Mouse (Mus musculus) megakaryocyte-erythroid progenitor cell, adult 5 weeks (primary cell): ENCODE data around the gene Olfr641. TPM values are rescaled to one million over a fixed set of nuclear protein-coding genes. Genes with fewer than 3 reads are reported as not detected.

Experiments used
- polyA plus RNA-seq: library from polyadenylated mRNA; stranded (reverse); fragments of >175 nt; gene quantifications from 2 replicates; pipeline ENCODE4 v1.2.3, GENCODE M21; 2012

Gene Olfr641
- polyA plus RNA-seq, result not detected in 2 replicates

DNA sequence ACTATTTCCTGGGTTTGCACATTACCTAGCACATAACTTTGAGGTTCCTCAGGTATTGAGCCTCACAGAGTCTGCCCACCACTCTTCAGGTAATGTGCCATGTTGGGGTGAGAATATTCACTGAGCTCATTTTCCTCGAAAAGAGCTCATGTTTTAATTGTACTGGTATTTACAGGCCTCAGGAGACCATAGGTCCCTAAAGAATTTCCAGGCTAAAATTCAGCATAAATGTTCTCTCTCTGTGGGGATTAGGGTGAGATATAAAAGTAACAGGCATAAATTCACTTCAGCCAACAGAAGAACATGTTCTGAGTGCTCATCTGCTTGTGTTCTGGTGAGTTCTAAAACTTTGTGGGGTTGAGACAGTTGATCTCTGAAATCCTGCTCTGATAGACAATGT is at the start of gene Olfr641:
Gene Olfr641 (plus strand): TSS at position 301 of the 400 bp plus-strand sequence.

DNA sequence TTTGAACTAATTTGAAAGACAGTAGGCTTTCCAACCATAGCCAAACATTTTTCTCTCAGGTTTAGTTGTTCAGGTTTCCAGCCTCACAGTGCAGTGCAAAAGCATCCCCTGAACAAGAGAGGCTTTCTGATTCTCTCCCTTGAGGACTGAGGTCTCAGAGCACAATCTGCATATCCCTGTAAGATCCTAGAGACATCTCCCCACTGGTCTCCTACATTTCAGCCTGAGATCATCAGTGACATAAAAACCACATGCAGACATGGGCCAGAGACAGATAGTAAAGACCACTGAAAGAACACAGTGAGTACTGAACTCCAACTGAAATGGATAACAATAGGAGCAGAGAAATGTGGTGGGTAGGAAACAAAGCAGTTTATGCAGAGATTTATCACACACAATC is 36.8 kb upstream of the Olfr641 start, which contains the start of gene Olfr638:
Gene Olfr638 (plus strand): TSS at position 301 of the 400 bp plus-strand sequence.

DNA sequence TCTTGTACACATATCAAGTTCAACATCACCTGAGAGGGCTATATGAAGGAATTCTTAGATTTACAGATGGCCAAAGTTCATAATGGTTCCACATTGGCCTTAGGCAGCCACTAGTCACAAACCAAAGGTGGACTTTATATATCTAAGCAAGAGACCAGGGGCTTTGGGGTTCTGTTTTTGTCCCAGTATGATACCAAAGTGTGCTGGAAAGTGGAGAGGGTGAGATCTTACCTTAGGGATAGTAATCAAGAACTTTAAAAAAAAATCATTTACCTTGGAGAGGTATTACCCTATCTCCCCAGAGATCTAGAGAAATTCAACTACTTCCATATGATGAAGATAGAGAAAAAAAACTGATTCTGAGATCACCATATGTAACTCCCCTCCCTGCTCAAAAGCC is 18.0 kb upstream of the Olfr641 start, which contains the start of gene Olfr639:
Gene Olfr639 (minus strand): TSS at position 101 of the 400 bp plus-strand sequence.

DNA sequence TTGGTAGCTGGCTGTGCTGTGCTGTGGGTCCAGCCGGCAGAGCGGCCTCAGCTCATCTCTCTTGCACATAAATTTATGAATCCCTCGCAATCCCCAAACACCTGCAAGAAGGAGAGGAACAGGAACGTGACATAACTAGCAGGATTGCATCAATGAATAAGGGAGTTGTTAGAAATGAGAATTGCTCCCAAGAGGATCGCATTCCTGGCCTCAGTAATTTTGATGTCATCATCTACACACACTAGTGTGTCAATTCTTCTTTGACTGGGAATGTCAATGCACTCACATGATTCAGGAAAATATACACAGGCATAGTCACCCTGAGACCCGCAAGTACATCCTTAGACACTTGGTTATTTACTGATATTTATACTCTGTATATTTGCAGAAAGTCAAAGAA is 9.8 kb upstream of the Olfr641 start, which contains the start of gene Olfr640:
Gene Olfr640 (minus strand): TSS at position 101 of the 400 bp plus-strand sequence.

DNA sequence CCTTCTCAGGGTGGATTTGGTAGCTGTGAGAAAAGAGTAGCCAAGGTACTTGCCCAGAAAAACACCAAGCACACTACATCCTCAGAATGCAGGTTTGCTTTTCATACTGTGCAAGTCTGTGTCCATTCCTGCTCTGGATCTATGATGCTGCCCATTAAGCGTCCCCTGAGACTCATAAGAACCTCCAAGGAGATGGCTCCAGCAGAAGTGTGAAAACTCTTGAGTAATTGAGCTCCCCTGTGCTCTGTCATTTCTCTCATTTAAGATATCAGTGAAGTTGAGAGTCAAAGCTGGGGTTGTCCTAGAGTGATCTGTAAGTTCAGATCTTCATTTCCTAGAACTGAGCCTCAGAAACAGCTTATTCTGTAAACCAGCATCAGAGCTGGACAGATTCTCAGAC is 17.3 kb downstream of the Olfr641 start, which contains the start of gene Olfr642:
Gene Olfr642 (minus strand): TSS at position 101 of the 400 bp plus-strand sequence.

DNA sequence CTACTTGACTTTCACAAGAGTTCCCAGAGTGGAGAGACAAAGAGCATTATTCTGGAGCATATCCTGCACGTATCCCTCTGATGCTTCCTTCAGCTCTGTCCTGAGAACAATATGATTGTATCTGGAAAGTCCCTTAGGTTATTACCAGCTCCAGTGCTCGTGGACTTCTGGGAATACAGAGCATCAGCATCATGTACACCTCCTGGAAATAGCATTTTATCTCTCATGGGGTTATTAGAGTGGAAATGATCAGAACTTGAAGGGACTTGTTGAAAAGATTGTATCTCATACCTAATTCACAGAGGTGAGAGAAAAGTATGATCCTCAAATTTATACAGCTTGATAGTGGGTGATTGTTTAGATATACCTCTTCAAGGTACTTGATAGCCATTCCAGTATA is 26.1 kb downstream of the Olfr641 start, which contains the start of gene 4930516K23Rik:
Gene 4930516K23Rik (minus strand): TSS at position 101 of the 400 bp plus-strand sequence.

DNA sequence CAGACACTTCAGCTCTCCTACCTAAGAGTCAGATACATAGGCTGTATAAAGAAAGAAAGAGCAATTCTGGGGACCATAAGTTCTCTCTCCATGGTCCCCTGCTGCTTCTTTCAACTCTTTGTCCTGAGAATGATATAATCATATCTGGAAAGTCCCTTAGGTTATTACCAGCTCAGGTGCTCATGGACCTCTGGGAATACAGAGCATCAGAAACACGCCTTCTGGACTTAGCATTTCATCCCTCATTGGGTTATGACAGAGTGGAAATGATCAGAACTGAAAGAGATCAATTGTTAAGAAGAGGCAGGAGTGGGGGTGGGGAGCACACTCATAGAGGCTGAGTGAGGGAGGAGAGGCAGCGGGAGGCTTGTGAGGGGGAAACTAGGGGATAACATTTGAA is 36.5 kb downstream of the Olfr641 start, which contains the start of gene Olfr644:
Gene Olfr644 (minus strand): TSS at position 101 of the 400 bp plus-strand sequence.

DNA sequence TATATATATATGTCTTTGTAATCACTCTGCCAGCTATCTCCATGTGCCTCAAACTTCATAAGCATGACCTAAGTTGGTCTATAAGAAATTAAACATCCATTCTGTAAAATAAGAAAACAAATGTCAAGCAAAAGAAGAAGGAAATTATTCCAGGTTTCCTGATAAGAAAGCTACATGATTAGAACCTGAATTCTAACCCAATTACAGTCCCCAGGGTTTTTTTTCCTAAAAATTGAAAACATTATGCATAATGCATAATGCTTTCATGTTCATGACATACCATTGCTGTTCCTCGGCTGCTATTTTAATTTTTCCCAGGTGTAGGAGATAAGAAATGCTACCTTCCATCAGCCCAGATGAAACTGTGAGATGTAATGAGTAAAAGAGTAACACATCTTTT is 50.1 kb downstream of the Olfr641 start, which contains the start of gene Olfr645:
Gene Olfr645 (minus strand): TSS at position 101 of the 400 bp plus-strand sequence.

Other genes with a start within 250 kb of the Olfr641 start
- gene Olfr67, start 243.6 kb upstream of the Olfr641 start, polyA plus RNA-seq, result not detected in 2 replicates
- gene Hbb-bt, start 221.4 kb upstream of the Olfr641 start, polyA plus RNA-seq, result 65.8 and 124 TPM in 2 replicates
- gene Hbb-bs, start 207.3 kb upstream of the Olfr641 start, polyA plus RNA-seq, result 239 and 618 TPM in 2 replicates
- gene Hbb-bh2, start 194.9 kb upstream of the Olfr641 start, polyA plus RNA-seq, result not detected in 2 replicates
- gene Hbb-bh1, start 192.3 kb upstream of the Olfr641 start, polyA plus RNA-seq, result not detected in 2 replicates
- not detected in 2 replicates for gene Hbb-y, start 182.2 kb upstream of the Olfr641 start, polyA plus RNA-seq
- not detected in 2 replicates for gene Olfr66, start 149.2 kb upstream of the Olfr641 start, polyA plus RNA-seq
- 0.02 TPM in 1 of 2 replicates, not detected in the other for gene Olfr64, start 141.0 kb upstream of the Olfr641 start, polyA plus RNA-seq
- gene Olfr65, start 132.0 kb upstream of the Olfr641 start, polyA plus RNA-seq, result not detected in 2 replicates
- not detected in 2 replicates for gene Olfr631, start 106.6 kb upstream of the Olfr641 start, polyA plus RNA-seq
- gene Olfr632, start 101.1 kb upstream of the Olfr641 start, polyA plus RNA-seq, result not detected in 2 replicates
- gene Olfr633, start 91.0 kb upstream of the Olfr641 start, polyA plus RNA-seq, result not detected in 2 replicates
- gene Olfr635, start 64.3 kb upstream of the Olfr641 start, polyA plus RNA-seq, result 0.01 TPM in 1 of 2 replicates, not detected in the other
- gene Olfr638, start 36.7 kb upstream of the Olfr641 start, polyA plus RNA-seq, result not detected in 2 replicates
- 0.01 TPM in 1 of 2 replicates, not detected in the other for gene Olfr639, start 18.1 kb upstream of the Olfr641 start, polyA plus RNA-seq
- not detected in 2 replicates for gene Olfr640, start 9.9 kb upstream of the Olfr641 start, polyA plus RNA-seq
- not detected in 2 replicates for gene Olfr642, start 17.2 kb downstream of the Olfr641 start, polyA plus RNA-seq
- not detected in 2 replicates for gene 4930516K23Rik, start 26.0 kb downstream of the Olfr641 start, polyA plus RNA-seq
- gene Olfr644, start 36.4 kb downstream of the Olfr641 start, polyA plus RNA-seq, result not detected in 2 replicates
- gene Olfr645, start 50.0 kb downstream of the Olfr641 start, polyA plus RNA-seq, result not detected in 2 replicates
- 0.02 TPM in 1 of 2 replicates, not detected in the other for gene Olfr646, start 69.4 kb downstream of the Olfr641 start, polyA plus RNA-seq
- 0.03 TPM in 1 of 2 replicates, not detected in the other for gene Ubqln5, start 94.4 kb downstream of the Olfr641 start, polyA plus RNA-seq
- gene Olfr643, start 102.0 kb downstream of the Olfr641 start, polyA plus RNA-seq, result not detected in 2 replicates
- gene Ubqln3, start 107.8 kb downstream of the Olfr641 start, polyA plus RNA-seq, result not detected in 2 replicates
- not detected in 2 replicates for gene Ubqlnl, start 115.1 kb downstream of the Olfr641 start, polyA plus RNA-seq
- not detected in 2 replicates for gene Olfm5, start 129.4 kb downstream of the Olfr641 start, polyA plus RNA-seq
- not detected in 2 replicates for gene Olfr648, start 147.9 kb downstream of the Olfr641 start, polyA plus RNA-seq
- not detected in 2 replicates for gene Olfr649, start 160.5 kb downstream of the Olfr641 start, polyA plus RNA-seq
- 0.40 and 1.2 TPM in 2 replicates for gene Trim6, start 183.3 kb downstream of the Olfr641 start, polyA plus RNA-seq
- 0.38 and 0.74 TPM in 2 replicates for gene Trim34a, start 209.0 kb downstream of the Olfr641 start, polyA plus RNA-seq